1 mouse cellular context compared by ENCODE assay signal in genomic region chr6:67105386-67105785, GRCm38 (mm10).
TF ChIP-seq lines count a peak whose summit lies in the region.

No protein-coding gene starts in this region.

TF ChIP-seq in CH12.LX, 34 proteins besides CTCF, POLR2A, EP300 and RAD21 (continued from another document):
- TF ChIP-seq ETS1 (conservative IDR thresholded peaks at IDR 0.05; ENCODE audit: low read depth, low read length) (no peak), USF1 (IDR thresholded peaks at IDR 0.05; ENCODE audit: low read depth, low read length) (no peak), MAZ (IDR thresholded peaks at IDR 0.05; ENCODE audit: low read depth, low read length) (no peak), ZNF384 (IDR thresholded peaks at IDR 0.05; ENCODE audit: low read depth, low read length) (no peak), SMC3 (IDR thresholded peaks at IDR 0.05; ENCODE audit: low read depth, low read length) (no peak), PAX5 (IDR thresholded peaks at IDR 0.05; ENCODE audit: low read length) (no peak), TBP (conservative IDR thresholded peaks at IDR 0.05; ENCODE audit: low read depth, low read length) (no peak)
TF ChIP-seq in CH12.LX: peak in this region for 0.
